In genomic region chr6:95875463-95875862, GRCm38 (mm10) we compare ENCODE assay signal across 24 mouse cellular contexts.
DNase-seq lines count a peak whose midpoint lies in the region; TF ChIP-seq lines count a peak whose summit lies in the region.
"Had no signal": no experiment of that assay in that cellular context is flagged by ENCODE, and none has a peak within 500 bp of the region (broad histone marks: within the 10 kb centered on the region; RNA-seq: fewer than 3 reads in every experiment).

No protein-coding gene starts in this region.

- TF ChIP-seq POLR2A in embryonic fibroblast, embryonic 13.5 days (IDR thresholded peaks at IDR 0.05; ENCODE audit: low read depth, low read length) = no peak
- TF ChIP-seq POLR2A in lung, adult 2 months (IDR thresholded peaks at IDR 0.05; ENCODE audit: borderline replicate concordance, extremely low read depth, low read depth, low read length) = no peak

- H3K36me3 ChIP-seq in C2C12 (ENCODE audit: control insufficient read depth, insufficient read depth) = no peaks in the 10 kb centered on the region
- H3K36me3 ChIP-seq: embryonic facial prominence, embryonic 13.5 days; embryonic facial prominence, embryonic 15.5 days; forebrain, embryonic 15.5 days; G1E had no signal

- H3K79me3 ChIP-seq in C2C12 (ENCODE audit: low read depth) = no peaks in the 10 kb centered on the region

- no peak overlapping the region for H3K4me3 ChIP-seq in C2C12 (ENCODE audit: insufficient read depth, poor library complexity, severe bottlenecking)
- no peak overlapping the region for H3K4me3 ChIP-seq in embryonic fibroblast, embryonic 13.5 days (ENCODE audit: insufficient read depth, low read length)
- H3K4me3 ChIP-seq in layer of hippocampus, adult 2 months = no peak overlapping the region
- no peak overlapping the region for H3K4me3 ChIP-seq in lung, adult 2 months (replicated peaks; ENCODE audit: extremely low read depth, low read depth, low read length)
- H3K4me3 ChIP-seq: embryonic facial prominence, embryonic 13.5 days; embryonic facial prominence, embryonic 15.5 days; forebrain, embryonic 13.5 days; forebrain, embryonic 15.5 days had no signal

- peak; percentile 85 for DNase-seq in 3T3-L1 (ENCODE audit: low read depth, low spot score)
- no peak for DNase-seq in layer of hippocampus, adult 2 months (ENCODE audit: low spot score in 2 of 2)
- DNase-seq in gastrocnemius, postnatal 36 days = no peak
- no peak for DNase-seq in lung, adult 2 months
- DNase-seq: adrenal gland, adult 2 months; adrenal gland, postnatal 10 days; adrenal gland, postnatal 25 days; B cell, adult 2 months; cerebellum, adult 11 months; cerebellum, adult 18-20 months; cerebellum, adult 8-10 months; cerebellum, adult 9-11 months; cerebellum, postnatal 14 days; cerebellum, postnatal 36 days; embryo, embryonic 11 days; forebrain, postnatal 0 days had no signal

- peak overlapping the region; percentile 71 for H3K27ac ChIP-seq in embryonic fibroblast, embryonic 13.5 days (ENCODE audit: insufficient read depth, low read length)
- no peak overlapping the region for H3K27ac ChIP-seq in layer of hippocampus, adult 2 months
- H3K27ac ChIP-seq: embryonic facial prominence, embryonic 13.5 days; embryonic facial prominence, embryonic 15.5 days; forebrain, embryonic 13.5 days; forebrain, embryonic 15.5 days had no signal

- no peak for TF ChIP-seq CTCF in C2C12 (IDR thresholded peaks at IDR 0.05; ENCODE audit: control insufficient read depth, insufficient read depth, insufficient read length)
- TF ChIP-seq CTCF in embryonic fibroblast, embryonic 13.5 days (IDR thresholded peaks at IDR 0.05; ENCODE audit: borderline replicate concordance, insufficient read depth, low read length) = no peak
- no peak for TF ChIP-seq CTCF in layer of hippocampus, adult 2 months (conservative IDR thresholded peaks at IDR 0.05)
- TF ChIP-seq CTCF in lung, adult 2 months (IDR thresholded peaks at IDR 0.05; ENCODE audit: insufficient read depth, low read length) = no peak

- peaks cover 6% of the 10 kb centered on the region for H3K4me1 ChIP-seq in embryonic fibroblast, embryonic 13.5 days (ENCODE audit: control insufficient read depth, insufficient read depth, low read length)
- H3K4me1 ChIP-seq in lung, adult 2 months (ENCODE audit: control insufficient read depth, insufficient read depth, low read length) = no peaks in the 10 kb centered on the region
- H3K4me1 ChIP-seq: embryonic facial prominence, embryonic 15.5 days had no signal

- no peaks in the 10 kb centered on the region for H3K27me3 ChIP-seq in C2C12 (ENCODE audit: control insufficient read depth, insufficient read depth, insufficient read length)
- H3K27me3 ChIP-seq: CH12.LX; embryonic facial prominence, embryonic 13.5 days; embryonic facial prominence, embryonic 15.5 days; forebrain, embryonic 13.5 days; forebrain, embryonic 15.5 days had no signal

- intact Hi-C loops in gastrocnemius, postnatal 36 days (cut with DNase I) = no loop called here

- 66% methylated on average over 6 of the region's 6 CpGs for WGBS in lung, adult 2 months

- no peaks in the 10 kb centered on the region for H3K79me2 ChIP-seq in C2C12 (ENCODE audit: control insufficient read depth, insufficient read depth)

- H3ac ChIP-seq in C2C12 (ENCODE audit: control insufficient read depth, insufficient read length, low read depth) = no peak overlapping the region

TF ChIP-seq in C2C12, 6 proteins besides CTCF, POLR2A, EP300 and RAD21:
- TF ChIP-seq MAX (IDR thresholded peaks at IDR 0.05) (no peak), MYOG (IDR thresholded peaks at IDR 0.05; ENCODE audit: control insufficient read depth, extremely low read depth, insufficient read length) (no peak), FOSL1 (IDR thresholded peaks at IDR 0.05; ENCODE audit: insufficient read depth, low read length, poor library complexity, severe bottlenecking) (peak; percentile 63), MYOD1 (IDR thresholded peaks at IDR 0.05; ENCODE audit: control insufficient read depth, insufficient read length, low read depth) (no peak), CEBPB (IDR thresholded peaks at IDR 0.05; ENCODE audit: low read depth) (peak; percentile 45), USF1 (IDR thresholded peaks at IDR 0.05; ENCODE audit: low read depth) (no peak)
TF ChIP-seq in C2C12: peak in this region for 2.
